Mouse (Mus musculus) frontal cortex, adult 2 months (tissue): ENCODE data around the gene 1810009A15Rik. TPM values are rescaled to one million over a fixed set of nuclear protein-coding genes. Genes with fewer than 3 reads are reported as not detected.
A peak's percentile ranks its signal among the peaks of the same experiment; 100 is the strongest.

Experiments
- DNase-seq, 2 experiments: peaks; one replicate each; pipeline ENCODE4 v3.0.0; 2022; ENCODE audit warnings: low spot score in 1 of 2; ENCODE audit errors: extremely low spot score in 1 of 2
- polyA plus RNA-seq: library from polyadenylated mRNA; depleted of rRNA; stranded (reverse); fragments of >200 nt; gene quantifications from 2 replicates; pipeline ENCODE4 v1.2.3, GENCODE M21; 2012; rRNA removed

1810009A15Rik gene
- polyA plus RNA-seq, 1 experiment: 41.3 TPM

DNA sequence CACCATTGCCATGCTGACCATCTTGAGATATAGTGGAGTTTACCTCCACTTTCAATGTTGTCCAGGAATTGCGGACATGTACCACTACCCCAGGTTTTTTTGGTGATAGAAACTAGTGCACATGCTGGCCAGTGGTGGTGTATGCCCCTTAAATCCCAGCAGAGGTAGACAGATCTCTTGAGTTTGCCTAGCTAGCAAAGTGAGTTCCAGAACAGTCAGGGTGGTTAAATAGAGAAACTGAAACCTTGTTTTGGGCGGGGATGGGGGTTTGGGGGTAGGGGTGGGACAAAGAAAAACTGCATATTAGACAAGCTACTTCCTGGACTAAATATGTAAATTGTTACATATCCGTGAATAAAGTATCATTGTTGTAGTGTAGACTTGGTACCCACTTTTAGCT is 30.3 kb downstream of the 1810009A15Rik start:
- DNase-seq: no peak

GRCm38 (mm10) chr19:8919684-8920072 is 31.0 kb downstream of the 1810009A15Rik start:
- no peak for DNase-seq

DNA sequence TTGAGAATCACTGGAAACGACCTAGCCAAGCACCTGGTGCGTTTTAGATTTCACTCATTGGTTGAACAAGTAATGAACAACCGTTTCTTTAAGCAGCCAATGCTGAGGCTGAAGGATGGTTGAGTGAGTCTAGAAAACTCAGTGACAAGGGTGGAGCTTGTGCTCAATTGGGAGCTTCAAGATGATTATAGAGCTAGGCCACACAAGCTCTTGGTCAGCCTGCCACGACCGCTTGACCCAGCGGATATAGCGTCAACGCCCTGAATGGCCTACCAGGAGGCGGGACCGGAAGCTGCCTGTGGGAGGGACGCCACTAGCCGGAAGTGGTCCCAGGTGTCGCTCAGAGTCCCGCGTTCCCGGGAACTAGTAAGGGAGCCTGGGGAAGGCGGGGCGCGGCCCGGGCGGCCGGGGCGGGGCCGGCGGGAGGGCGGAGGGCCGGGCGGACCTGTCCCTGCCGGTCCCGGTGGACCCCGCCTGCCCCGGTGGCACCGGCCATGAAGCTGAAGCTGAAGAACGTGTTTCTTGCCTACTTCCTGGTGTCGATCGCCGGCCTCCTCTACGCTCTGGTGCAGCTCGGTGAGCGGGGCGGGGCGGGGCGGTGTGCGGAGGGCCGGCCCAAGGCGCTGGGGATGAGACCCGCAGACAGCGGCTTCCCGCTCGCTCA is 31.6 kb downstream of the 1810009A15Rik start, which contains the start of gene B3gat3:
B3gat3 (plus strand) TSS at position 302 of the 664 bp plus-strand sequence.
- DNase-seq: peak; percentile 91 to 95

DNA sequence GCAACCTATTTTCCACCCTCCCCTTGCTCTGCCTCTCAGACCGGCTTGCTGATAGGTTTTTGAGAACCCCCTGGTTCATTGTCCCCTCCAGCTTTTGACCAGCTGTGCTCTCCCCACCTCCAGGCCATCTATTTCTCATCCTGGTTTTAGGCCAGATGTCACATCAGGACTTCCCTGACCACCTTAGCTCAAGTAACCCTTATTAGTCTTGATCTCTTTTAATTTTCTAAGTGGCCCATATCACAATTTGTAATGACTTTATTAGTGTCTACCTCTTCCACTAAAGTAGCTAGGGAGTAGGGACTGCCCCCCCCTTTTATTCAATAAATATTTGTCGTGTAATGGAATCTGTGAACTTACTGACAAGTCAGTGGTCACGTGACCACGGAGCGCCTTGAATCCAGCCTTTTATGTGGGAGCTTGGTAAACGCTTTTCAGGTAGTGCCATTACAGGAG is 32.2 kb downstream of the 1810009A15Rik start:
- DNase-seq: no peak

GRCm38 (mm10) chr19:8921741-8922140 is 33.1 kb downstream of the 1810009A15Rik start:
- DNase-seq: no peak

GRCm38 (mm10) chr19:8926766-8927165 is 38.1 kb downstream of the 1810009A15Rik start:
- no peak for DNase-seq

GRCm38 (mm10) chr19:8927891-8928525 is 39.4 kb downstream of the 1810009A15Rik start:
- no peak for DNase-seq

- no peak for DNase-seq
Observed at GRCm38 (mm10) chr19:8928689-8929223, 40.1 kb downstream of the 1810009A15Rik start.

DNA sequence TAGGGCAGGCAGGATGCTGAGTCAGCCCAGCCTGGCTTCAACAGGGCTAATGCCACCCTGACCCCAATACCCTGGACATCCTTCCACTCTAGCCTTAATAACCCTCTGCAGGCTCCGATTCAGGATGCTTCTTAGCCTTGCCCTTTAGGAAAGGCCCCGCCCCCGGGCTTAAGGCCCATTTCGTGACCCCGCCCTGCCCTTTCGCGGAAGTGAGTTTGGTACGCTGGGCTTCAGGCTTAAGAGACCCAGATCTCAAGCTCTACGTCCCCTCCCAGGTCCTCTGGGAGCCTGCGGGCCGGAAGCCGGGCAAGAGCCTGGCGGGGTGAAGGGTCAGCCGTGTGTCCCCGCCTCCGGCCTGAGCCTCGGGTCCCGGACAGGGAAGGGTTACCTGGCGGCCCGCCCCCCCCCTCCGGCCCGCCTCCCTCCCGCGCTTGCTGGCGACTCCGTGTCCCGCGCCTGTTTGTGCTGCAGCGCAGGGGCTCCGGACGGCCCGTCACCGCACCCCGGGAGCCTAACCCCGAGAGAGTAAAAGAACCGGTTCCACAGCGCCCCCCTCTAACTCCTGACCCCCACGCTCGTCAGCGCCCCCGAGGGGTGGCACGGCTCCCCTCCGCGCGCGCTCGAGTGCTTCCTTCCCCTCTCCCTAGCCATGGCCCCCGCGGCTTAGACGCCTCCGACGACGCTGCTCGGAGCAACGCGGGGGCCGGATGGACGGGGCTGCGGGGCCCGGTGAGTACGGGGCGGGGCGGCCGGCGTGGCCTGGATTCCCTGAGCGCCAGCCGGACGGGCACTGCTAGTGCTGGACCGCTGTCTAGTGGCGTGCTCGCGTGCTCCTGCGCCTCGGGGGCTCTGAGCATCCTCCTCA is 40.8 kb downstream of the 1810009A15Rik start, which contains the start of the genes Rom1 and Eml3:
Rom1 (minus strand) TSS at position 133 of the 865 bp plus-strand sequence.
Eml3 (plus strand) TSS at position 329 of the 865 bp plus-strand sequence.
- DNase-seq: no peak

DNA sequence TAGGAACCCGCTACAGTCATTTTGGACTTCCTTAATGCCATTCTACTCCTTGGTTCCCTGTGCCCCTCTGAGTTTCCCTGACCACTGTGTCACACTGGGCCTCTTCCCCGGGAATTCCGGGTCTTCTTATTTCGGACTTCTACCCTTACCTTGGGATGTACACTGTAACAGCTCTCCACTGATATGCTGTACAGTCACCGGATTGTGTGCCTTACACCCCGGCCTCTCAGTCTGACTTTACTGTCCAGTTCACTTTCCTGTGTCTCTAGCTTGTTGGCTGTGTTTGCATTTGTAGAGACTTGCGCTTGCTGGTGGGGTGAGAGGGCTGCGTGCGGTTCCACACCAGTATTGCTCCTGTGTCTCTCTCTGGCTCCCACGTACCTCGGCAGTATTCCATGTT is 41.5 kb downstream of the 1810009A15Rik start:
- DNase-seq: no peak

DNA sequence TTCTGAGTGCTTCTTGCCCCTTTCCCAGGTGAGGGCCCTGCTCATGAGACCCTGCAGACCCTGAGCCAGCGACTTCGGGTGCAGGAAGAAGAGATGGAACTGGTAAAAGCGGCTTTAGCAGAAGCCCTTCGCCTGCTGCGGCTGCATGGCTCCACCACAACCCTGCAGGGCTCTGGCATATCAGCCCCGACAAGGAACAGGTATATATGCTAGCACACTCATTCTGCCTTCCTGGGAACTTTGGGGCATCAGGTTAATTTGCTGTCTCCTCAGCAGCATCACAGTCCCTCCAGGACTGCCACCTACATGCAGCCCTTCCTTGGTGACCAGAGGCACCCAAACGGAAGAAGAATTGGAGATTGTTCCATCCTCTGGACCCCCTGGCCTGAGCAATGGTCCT is 42.1 kb downstream of the 1810009A15Rik start:
- no peak for DNase-seq

DNA sequence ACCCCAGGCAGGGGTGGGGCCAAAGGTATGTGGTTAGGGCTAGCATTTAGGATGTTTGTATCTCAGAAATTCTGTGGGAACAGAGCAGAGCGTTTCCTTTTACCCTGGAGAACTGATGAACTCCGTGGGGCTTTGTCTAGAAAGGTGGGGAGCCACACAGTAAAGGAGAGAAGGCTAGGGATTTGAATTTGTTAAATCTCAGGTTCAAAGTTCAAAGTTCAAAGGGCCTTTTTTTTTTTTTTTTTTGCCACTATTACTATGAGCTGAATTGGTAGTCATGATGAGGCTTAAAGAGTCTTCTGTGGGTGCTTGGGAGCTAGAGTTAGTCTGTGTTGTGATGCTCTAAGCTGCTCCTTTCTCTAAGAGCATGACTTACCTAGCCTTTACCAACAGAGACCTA is 48.1 kb downstream of the 1810009A15Rik start:
- no peak for DNase-seq

Other genes starting within 250 kb of the 1810009A15Rik start
- gene Chrm1, start 225.1 kb upstream of the 1810009A15Rik start, polyA plus RNA-seq: 78.1 and 81.1 TPM in 2 replicates
- gene Slc3a2, start 165.5 kb upstream of the 1810009A15Rik start, polyA plus RNA-seq: 183 and 188 TPM in 2 replicates
- 48.9 and 49.2 TPM in 2 replicates for gene Wdr74, start 153.0 kb upstream of the 1810009A15Rik start, polyA plus RNA-seq
- 0.34 and 0.92 TPM in 2 replicates for gene 1700092M07Rik, start 148.1 kb upstream of the 1810009A15Rik start, polyA plus RNA-seq
- gene Stx5a, start 147.4 kb upstream of the 1810009A15Rik start, polyA plus RNA-seq: 111 and 130 TPM in 2 replicates
- 128 and 139 TPM in 2 replicates for gene Nxf1, start 131.8 kb upstream of the 1810009A15Rik start, polyA plus RNA-seq
- 124 and 140 TPM in 2 replicates for gene Tmem223, start 117.9 kb upstream of the 1810009A15Rik start, polyA plus RNA-seq
- 16.9 and 18.1 TPM in 2 replicates for gene Tmem179b, start 114.4 kb upstream of the 1810009A15Rik start, polyA plus RNA-seq
- 15.8 and 17.4 TPM in 2 replicates for gene Taf6l, start 102.4 kb upstream of the 1810009A15Rik start, polyA plus RNA-seq
- gene Polr2g, start 90.3 kb upstream of the 1810009A15Rik start, polyA plus RNA-seq: 159 and 171 TPM in 2 replicates
- gene Zbtb3, start 86.3 kb upstream of the 1810009A15Rik start, polyA plus RNA-seq: 3.8 and 4.6 TPM in 2 replicates
- gene Ttc9c, start 69.5 kb upstream of the 1810009A15Rik start, polyA plus RNA-seq: 27.2 and 30.9 TPM in 2 replicates
- 92.6 and 96.8 TPM in 2 replicates for gene Hnrnpul2, start 68.8 kb upstream of the 1810009A15Rik start, polyA plus RNA-seq
- not detected in 2 replicates for gene AC129217.1, start 59.1 kb upstream of the 1810009A15Rik start, polyA plus RNA-seq
- 122 and 130 TPM in 2 replicates for gene Bscl2, start 51.4 kb upstream of the 1810009A15Rik start, polyA plus RNA-seq
- 248 and 262 TPM in 2 replicates for gene Gng3, start 49.7 kb upstream of the 1810009A15Rik start, polyA plus RNA-seq
- 0.96 and 1.2 TPM in 2 replicates for gene Lrrn4cl, start 38.1 kb upstream of the 1810009A15Rik start, polyA plus RNA-seq
- 129 and 137 TPM in 2 replicates for gene Ubxn1, start 17.4 kb upstream of the 1810009A15Rik start, polyA plus RNA-seq
- gene Uqcc3, start 7.9 kb upstream of the 1810009A15Rik start, polyA plus RNA-seq: 67.7 and 70.4 TPM in 2 replicates
- 3.7 and 4.0 TPM in 2 replicates for gene Lbhd1, start 5.1 kb upstream of the 1810009A15Rik start, polyA plus RNA-seq
- not detected in 2 replicates for gene Gm49403, start 4.9 kb upstream of the 1810009A15Rik start, polyA plus RNA-seq
- gene Gm49416, start 73 bp downstream of the 1810009A15Rik start, polyA plus RNA-seq: not detected in 2 replicates
- gene Ints5, start 4.2 kb downstream of the 1810009A15Rik start, polyA plus RNA-seq: 14.8 and 15.8 TPM in 2 replicates
- gene Ganab, start 9.2 kb downstream of the 1810009A15Rik start, polyA plus RNA-seq: 87.7 and 95.2 TPM in 2 replicates
- gene B3gat3, start 31.5 kb downstream of the 1810009A15Rik start, polyA plus RNA-seq: 190 and 210 TPM in 2 replicates
- 8.3 and 9.6 TPM in 2 replicates for gene Rom1, start 40.5 kb downstream of the 1810009A15Rik start, polyA plus RNA-seq
- 13.9 and 14.1 TPM in 2 replicates for gene Eml3, start 40.7 kb downstream of the 1810009A15Rik start, polyA plus RNA-seq
- 27.6 and 31.0 TPM in 2 replicates for gene Mta2, start 53.0 kb downstream of the 1810009A15Rik start, polyA plus RNA-seq
- 19.6 and 20.5 TPM in 2 replicates for gene Tut1, start 65.0 kb downstream of the 1810009A15Rik start, polyA plus RNA-seq
- 257 and 281 TPM in 2 replicates for gene Eef1g, start 78.2 kb downstream of the 1810009A15Rik start, polyA plus RNA-seq
- gene Ahnak, start 100.4 kb downstream of the 1810009A15Rik start, polyA plus RNA-seq: 6.8 and 7.5 TPM in 2 replicates
- gene Scgb1a1, start 199.1 kb downstream of the 1810009A15Rik start, polyA plus RNA-seq: 0.42 and 0.44 TPM in 2 replicates
- 83.1 and 90.4 TPM in 2 replicates for gene Asrgl1, start 246.8 kb downstream of the 1810009A15Rik start, polyA plus RNA-seq